Mouse (Mus musculus): ENCODE measurements around the gene Slc16a2. TPM values are rescaled to one million over a fixed set of nuclear protein-coding genes. Genes with fewer than 3 reads are reported as not detected.
A peak's percentile ranks its signal among the peaks of the same experiment; 100 is the strongest.

The Slc16a2 gene
- polyA plus RNA-seq (2015; fragmentation: Nextera tagmentation; extraction: Ambion mirVana), result 10.7 and 13.2 TPM in 2 replicates

DNA sequence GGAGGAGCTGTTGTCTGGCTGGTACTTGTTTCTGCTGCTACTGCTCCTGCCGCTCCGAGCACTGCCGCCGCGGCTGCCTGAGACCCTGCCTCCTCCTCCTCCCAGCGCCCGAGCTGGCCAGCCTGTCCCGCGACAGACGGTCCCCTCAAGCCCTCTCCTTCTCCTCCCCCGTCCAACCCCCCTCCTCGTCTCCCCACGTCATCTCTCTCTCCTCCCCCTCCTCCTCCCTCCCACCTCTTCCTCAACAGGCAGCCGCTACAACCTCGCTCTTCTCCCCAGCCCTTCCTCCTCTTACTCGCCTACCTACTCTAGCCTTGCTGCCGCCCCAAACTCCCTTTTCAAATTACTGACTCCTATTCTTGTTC is at the start of gene Slc16a2:
Gene Slc16a2 (minus strand): TSS at position 152 of the 365 bp plus-strand sequence.
- Histone ChIP-seq H3K27me3 (peaks cover 83% of the 10 kb centered on the region), H3K27ac (peak within 1 kb of the TSS; percentile 85), H3K36me3 (no peaks in the 10 kb centered on the region), H3K9ac (peak within 1 kb of the TSS; percentile 49), H3K4me3 (replicated peaks) (peak within 1 kb of the TSS; percentile 56), H3K9me3 (replicated peaks) (no peaks in the 10 kb centered on the region), H3K4me1 (0 out of 2 replicates have a peak, but pooled peaks cover 3% of the 10 kb centered on the region), H3K4me2 (peak within 1 kb of the TSS; percentile 89)
- ATAC-seq (replicated peaks; ENCODE audit: low FRiP score), result peak; percentile 90
- 7% methylated on average over 17 of the region's 17 CpGs for WGBS

DNA sequence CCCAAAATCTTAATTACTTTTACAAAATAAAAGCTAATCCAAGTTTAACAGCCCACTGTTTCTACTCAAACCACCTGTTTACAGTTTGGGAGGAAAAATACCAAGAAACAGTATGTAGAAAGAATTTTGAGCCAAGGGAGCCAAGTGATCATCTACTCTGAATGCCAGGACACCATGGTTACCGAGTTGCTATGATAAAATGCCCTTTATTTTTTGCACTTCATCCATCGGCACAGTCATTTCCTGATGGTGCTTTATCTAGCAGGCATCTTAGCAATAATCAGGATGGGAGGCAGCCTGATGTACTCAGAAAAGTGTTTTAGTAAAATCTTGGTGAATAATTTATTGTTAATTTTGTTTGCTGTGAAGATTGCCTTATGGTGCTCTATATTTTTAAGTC is 41.7 kb upstream of the Slc16a2 start:
- no peak for ATAC-seq (replicated peaks; ENCODE audit: low FRiP score)
- H3K27ac ChIP-seq, result no peak overlapping the region
- WGBS, result 58% methylated on average over 2 of the region's 2 CpGs
- no peak overlapping the region for H3K4me2 ChIP-seq
- H3K27me3 ChIP-seq, result peaks cover 36% of the 10 kb centered on the region
- H3K9ac ChIP-seq, result no peak overlapping the region
- H3K9me3 ChIP-seq (replicated peaks), result no peaks in the 10 kb centered on the region
- H3K36me3 ChIP-seq, result no peaks in the 10 kb centered on the region
- H3K4me1 ChIP-seq, result no peaks in the 10 kb centered on the region
- H3K4me3 ChIP-seq (replicated peaks), result no peak overlapping the region

DNA sequence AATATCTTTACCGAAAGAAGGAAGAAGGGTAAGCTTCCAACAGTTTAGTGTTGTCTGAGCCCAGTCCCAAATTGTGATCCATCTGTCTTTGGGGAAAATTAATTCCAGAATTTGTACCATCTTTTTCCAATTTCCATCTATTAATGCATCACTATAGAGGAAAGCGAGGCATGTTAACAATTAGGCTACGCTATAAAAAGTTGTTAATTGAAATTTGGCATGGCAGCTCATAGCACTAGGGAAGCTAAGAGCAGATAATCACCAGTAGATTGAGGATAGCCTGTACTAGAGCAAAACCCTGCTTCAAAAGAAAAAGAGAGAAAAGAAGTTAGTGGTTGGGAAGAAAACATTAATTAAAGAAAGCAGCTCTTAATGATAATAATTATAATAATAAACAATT is 41.1 kb upstream of the Slc16a2 start:
- Histone ChIP-seq H3K4me1 (no peaks in the 10 kb centered on the region), H3K4me2 (no peak overlapping the region), H3K36me3 (no peaks in the 10 kb centered on the region), H3K27ac (no peak overlapping the region), H3K9ac (no peak overlapping the region), H3K9me3 (replicated peaks) (no peaks in the 10 kb centered on the region), H3K27me3 (peaks cover 36% of the 10 kb centered on the region), H3K4me3 (replicated peaks) (no peak overlapping the region)
- 94% methylated on average over 3 of the region's 3 CpGs for WGBS
- no peak for ATAC-seq (replicated peaks; ENCODE audit: low FRiP score)

DNA sequence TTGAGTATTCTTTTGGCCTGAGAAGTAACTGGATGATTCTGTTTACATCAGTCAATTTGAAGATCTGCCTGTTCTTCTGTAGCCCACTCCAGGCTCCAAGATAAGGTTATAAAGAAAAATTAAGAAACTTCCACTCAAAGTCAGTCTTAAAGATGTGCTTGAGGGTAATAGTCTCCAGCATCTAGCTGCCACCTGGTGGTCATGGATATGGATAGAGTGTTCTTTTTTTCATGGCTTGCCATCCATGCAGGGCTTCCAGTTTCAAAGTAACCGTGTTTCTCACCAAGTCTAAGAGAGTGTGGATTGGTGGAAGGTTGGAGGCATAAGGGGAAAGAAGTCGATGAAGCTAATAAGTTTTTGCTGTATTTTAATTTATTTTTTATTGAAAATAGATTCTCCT is 23.5 kb upstream of the Slc16a2 start:
- Histone ChIP-seq H3K9me3 (replicated peaks) (no peaks in the 10 kb centered on the region), H3K4me1 (no peaks in the 10 kb centered on the region), H3K36me3 (no peaks in the 10 kb centered on the region), H3K27ac (no peak overlapping the region), H3K27me3 (peaks cover 53% of the 10 kb centered on the region), H3K4me2 (no peak overlapping the region), H3K9ac (no peak overlapping the region), H3K4me3 (replicated peaks) (no peak overlapping the region)
- ATAC-seq (replicated peaks; ENCODE audit: low FRiP score), result no peak
- 48% methylated on average over 2 of the region's 2 CpGs for WGBS

DNA sequence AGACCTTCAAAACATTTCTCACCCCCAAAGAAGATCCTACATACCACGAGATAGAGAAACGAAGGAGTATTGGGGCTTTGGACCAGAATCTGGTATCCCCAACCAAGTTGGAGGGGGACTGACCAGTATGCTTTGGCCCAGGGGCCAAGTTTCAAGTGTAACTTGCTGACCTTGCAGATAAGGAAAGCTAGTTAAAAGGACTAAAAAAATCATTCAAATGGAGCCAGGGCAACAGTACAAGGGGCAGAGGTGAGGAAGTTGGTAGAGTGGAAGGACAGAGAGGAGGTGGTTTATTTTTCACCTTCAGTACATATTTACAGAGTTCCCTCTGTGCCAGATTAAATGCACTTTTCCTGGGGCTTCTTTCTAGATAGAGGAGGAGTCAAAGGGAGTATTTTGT is 7.1 kb upstream of the Slc16a2 start:
- Histone ChIP-seq H3K4me2 (no peak overlapping the region), H3K27ac (no peak overlapping the region), H3K9me3 (replicated peaks) (no peaks in the 10 kb centered on the region), H3K4me1 (no peaks in the 10 kb centered on the region), H3K36me3 (no peaks in the 10 kb centered on the region), H3K27me3 (peaks cover 48% of the 10 kb centered on the region), H3K9ac (no peak overlapping the region), H3K4me3 (replicated peaks) (no peak overlapping the region)
- whole genome bisulfite sequencing, result 81% methylated on average over 2 of the region's 2 CpGs
- ATAC-seq (replicated peaks; ENCODE audit: low FRiP score), result no peak

DNA sequence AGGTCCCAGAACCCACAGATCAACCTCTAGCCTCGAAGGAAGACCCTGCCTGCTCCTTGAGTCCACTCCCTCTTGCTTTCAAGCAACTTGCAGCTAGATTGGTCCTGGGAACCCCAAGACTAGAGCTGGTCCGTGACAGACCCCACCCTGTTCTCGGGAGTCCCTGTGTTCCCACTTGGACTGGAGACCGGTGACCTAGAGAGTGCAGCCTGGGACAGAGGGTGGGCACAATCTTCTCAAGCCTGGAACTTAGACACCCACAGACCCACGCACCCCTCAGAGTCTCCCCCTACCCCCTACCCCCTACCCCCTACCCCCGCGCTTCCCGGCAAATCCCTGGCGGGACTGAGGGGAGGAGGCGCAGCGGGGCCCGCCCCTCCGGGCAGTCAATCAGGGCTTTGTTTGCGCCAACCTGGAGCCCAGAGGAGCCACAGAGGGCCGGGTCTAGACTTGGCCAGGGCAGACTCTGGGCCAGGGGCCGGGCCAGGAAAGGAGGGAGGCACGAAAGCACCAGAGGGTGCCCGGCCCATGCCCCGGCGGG is 558 bp upstream of the Slc16a2 start:
- H3K9me3 ChIP-seq (replicated peaks), result no peaks in the 10 kb centered on the region
- 11% methylated on average over 18 of the region's 20 CpGs for WGBS
- peak; percentile 70 for ATAC-seq (replicated peaks; ENCODE audit: low FRiP score)
- peak overlapping the region; percentile 49 for H3K9ac ChIP-seq
- H3K27ac ChIP-seq, result peak overlapping the region; percentile 85
- H3K36me3 ChIP-seq, result no peaks in the 10 kb centered on the region
- H3K4me2 ChIP-seq, result peak overlapping the region; percentile 89
- peaks cover 77% of the 10 kb centered on the region for H3K27me3 ChIP-seq
- H3K4me3 ChIP-seq (replicated peaks), result peak overlapping the region; percentile 56
- 0 out of 2 replicates have a peak, but pooled peaks cover 3% of the 10 kb centered on the region for H3K4me1 ChIP-seq

DNA sequence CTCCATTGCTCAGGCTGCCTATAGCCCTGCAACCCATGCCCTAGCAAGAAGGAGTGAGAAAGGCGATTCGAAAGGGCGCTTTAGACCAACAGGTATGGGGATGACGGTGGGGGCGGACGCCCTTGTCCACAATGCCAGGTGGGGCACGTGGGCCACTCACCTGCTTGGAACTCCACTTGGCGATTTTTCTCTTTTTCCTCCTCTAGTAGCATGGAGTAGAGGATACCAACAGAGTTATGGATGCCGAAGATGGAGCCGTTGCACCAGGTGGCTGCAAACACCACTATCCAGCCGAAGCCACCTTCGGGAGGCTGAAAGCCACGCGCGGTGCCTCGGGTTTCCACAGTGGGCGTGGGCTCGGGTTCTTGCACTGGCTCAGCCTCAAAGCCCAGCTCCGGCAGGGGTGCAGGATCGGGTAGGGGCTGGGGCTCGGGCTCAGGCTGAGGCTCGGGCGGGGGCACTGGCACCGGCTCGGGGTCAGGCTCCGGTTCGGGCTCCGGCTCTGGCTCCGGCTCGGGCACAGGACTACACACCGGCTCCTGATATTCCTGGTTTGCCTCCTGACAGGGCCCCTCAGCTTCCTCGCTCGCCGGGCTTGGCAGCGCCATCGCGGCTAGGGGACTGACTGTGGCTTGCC is 470 bp downstream of the Slc16a2 start:
- Histone ChIP-seq H3K4me1 (0 out of 2 replicates have a peak, but pooled peaks cover 3% of the 10 kb centered on the region), H3K27ac (peak overlapping the region; percentile 85), H3K9me3 (replicated peaks) (no peaks in the 10 kb centered on the region), H3K36me3 (no peaks in the 10 kb centered on the region), H3K9ac (peak overlapping the region; percentile 44), H3K4me3 (replicated peaks) (peak overlapping the region; percentile 56), H3K4me2 (peak overlapping the region; percentile 89), H3K27me3 (peaks cover 81% of the 10 kb centered on the region)
- 27% methylated on average over 37 of the region's 37 CpGs for WGBS
- ATAC-seq (replicated peaks; ENCODE audit: low FRiP score), result peak; percentile 59

DNA sequence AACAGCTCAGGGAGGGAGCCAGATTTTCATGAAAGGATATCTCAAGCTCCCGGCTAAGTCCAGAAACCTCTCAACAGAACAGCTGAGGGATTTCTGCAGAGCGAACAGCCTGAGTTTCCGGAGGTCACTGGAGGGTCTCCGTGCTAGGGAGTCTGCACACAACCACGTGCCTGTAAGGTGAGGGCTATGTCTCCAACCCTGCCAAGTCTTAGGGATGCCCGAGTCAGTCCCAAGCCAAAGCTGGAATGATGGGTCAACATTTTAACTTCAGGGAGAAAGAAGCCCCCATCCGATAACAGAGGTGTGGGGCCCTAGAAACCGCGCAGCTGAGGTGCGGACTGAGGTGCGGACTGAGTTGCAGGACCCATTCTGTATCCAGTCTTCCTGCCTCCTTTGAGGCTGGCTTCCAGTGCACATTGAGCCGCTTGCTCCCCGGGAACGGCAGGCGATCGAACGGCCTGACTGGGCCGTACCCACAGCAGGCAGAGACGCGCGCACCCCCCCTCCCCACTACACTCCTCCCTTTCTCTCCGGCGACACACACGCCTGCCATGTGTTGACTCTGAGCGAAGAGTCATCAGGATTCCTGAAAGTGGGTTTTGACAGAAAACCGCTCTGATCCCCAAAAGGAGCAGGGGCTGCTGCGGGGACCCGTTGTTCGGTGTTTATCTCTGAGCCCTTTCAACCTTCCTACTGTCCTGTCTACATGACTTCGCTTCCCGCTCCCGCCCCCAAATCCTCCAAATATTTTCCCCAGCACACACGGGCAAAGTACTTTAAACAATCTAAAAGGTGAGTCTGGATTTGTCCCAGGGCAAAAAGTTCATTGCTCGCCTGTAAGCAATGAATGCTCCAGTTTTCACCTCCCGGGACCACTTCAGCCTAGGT is 1.2 kb downstream of the Slc16a2 start:
- WGBS, result 36% methylated on average over 35 of the region's 35 CpGs
- no peak for ATAC-seq (replicated peaks; ENCODE audit: low FRiP score)
- Histone ChIP-seq H3K9ac (peak overlapping the region; percentile 44; the same call in 1 of the 2 replicates), H3K4me2 (peak overlapping the region; percentile 89), H3K36me3 (no peaks in the 10 kb centered on the region), H3K27ac (no peak overlapping the region), H3K4me1 (0 out of 2 replicates have a peak, but pooled peaks cover 3% of the 10 kb centered on the region), H3K4me3 (replicated peaks) (peak overlapping the region; percentile 56), H3K27me3 (peaks cover 82% of the 10 kb centered on the region), H3K9me3 (replicated peaks) (no peaks in the 10 kb centered on the region)

DNA sequence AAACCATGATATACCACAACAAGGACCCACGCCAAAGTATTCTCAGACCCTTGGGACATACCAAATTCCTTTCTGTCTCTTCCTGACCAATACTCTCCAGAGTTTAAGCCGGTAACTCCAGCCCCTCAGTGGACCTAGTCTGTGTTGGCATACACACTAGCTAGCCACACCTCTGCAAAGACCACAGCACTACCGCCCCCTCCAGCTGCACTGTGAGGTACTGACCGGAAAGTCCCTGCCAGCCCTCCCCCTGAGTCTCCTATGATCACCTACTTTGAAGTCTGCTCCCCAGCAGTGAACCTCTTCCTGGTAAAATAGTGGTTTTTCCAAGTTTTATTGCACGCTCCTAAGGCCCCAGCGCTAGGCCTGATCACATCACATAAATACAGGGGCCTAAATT is 2.5 kb downstream of the Slc16a2 start:
- Histone ChIP-seq H3K36me3 (no peaks in the 10 kb centered on the region), H3K4me1 (0 out of 2 replicates have a peak, but pooled peaks cover 3% of the 10 kb centered on the region), H3K9me3 (replicated peaks) (no peaks in the 10 kb centered on the region), H3K4me2 (peak overlapping the region; percentile 89), H3K9ac (no peak overlapping the region), H3K4me3 (replicated peaks) (no peak overlapping the region), H3K27me3 (peaks cover 75% of the 10 kb centered on the region), H3K27ac (no peak overlapping the region)
- 60% methylated on average over 6 of the region's 6 CpGs for WGBS
- ATAC-seq (replicated peaks; ENCODE audit: low FRiP score), result no peak

DNA sequence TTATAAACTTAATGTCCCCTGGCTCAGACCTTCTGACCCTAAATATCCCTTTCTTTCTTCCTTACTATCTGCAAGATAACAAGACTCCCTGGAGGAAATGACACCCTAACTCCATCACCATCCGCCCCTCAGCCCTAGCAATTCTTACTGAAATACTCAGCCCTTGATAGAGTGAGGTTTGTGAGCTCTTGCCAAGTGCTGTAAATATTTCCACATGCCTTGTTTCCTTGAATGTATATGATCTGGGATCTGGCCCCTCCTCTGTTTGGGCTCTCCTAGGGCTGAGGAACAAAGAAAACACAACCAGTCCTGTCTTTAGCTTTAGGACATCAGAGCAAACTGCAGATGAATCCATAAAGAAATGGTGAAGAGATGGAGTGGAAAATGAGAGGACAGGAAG is 9.1 kb downstream of the Slc16a2 start:
- peaks cover 72% of the 10 kb centered on the region for H3K27me3 ChIP-seq
- WGBS, result 71% methylated on average over 1 of the region's 1 CpGs
- H3K27ac ChIP-seq, result peak overlapping the region; percentile 22; the same call in 1 of the 2 replicates
- ATAC-seq (replicated peaks; ENCODE audit: low FRiP score), result no peak
- H3K36me3 ChIP-seq, result no peaks in the 10 kb centered on the region
- H3K4me1 ChIP-seq, result no peaks in the 10 kb centered on the region
- H3K4me3 ChIP-seq (replicated peaks), result no peak overlapping the region
- no peaks in the 10 kb centered on the region for H3K9me3 ChIP-seq (replicated peaks)
- H3K4me2 ChIP-seq, result no peak overlapping the region
- no peak overlapping the region for H3K9ac ChIP-seq

DNA sequence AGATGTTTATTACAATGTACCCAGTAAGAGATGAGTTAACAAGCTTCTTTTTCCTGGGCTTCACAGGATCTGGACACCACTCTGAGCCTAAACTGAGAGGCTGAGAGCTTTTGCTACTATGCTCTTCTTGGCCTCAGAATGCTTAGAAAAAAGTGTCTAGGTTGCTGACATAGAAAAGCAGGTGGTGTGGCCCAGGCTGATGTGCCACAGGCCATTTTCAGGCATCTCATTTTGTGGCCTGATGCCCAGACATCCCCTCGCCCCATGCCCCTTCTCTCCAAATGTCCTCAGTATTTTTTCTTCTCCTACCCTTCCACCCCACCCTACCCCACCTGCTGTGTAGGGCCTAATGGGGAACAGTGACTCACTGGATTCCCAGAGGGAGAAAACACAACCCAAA is 11.3 kb downstream of the Slc16a2 start:
- H3K9ac ChIP-seq, result no peak overlapping the region
- no peak overlapping the region for H3K27ac ChIP-seq
- ATAC-seq (replicated peaks; ENCODE audit: low FRiP score), result no peak
- 79% methylated on average over 1 of the region's 1 CpGs for WGBS
- peaks cover 75% of the 10 kb centered on the region for H3K27me3 ChIP-seq
- H3K4me1 ChIP-seq, result no peaks in the 10 kb centered on the region
- no peaks in the 10 kb centered on the region for H3K9me3 ChIP-seq (replicated peaks)
- H3K4me3 ChIP-seq (replicated peaks), result no peak overlapping the region
- no peak overlapping the region for H3K4me2 ChIP-seq
- H3K36me3 ChIP-seq, result no peaks in the 10 kb centered on the region

DNA sequence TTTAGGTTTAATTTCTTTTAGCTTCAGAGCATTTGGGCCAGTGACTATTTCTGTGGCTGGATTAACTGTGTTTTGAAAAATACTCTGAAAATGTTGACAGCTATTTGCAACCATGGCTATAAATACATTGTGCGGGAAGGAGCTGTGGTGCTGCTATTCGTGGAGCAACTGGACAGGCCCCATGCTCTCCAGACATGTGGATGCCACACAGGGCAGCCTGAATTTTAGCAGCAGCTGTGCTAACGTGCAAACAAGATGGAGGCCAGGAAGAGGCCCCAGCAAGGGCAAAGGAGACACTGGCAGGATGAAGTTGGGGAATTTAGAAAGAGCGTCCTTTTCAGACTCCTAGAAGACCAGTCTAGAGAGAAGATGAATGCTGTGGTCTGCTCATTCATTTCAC is 15.4 kb downstream of the Slc16a2 start:
- Histone ChIP-seq H3K27me3 (peaks cover 79% of the 10 kb centered on the region), H3K4me1 (no peaks in the 10 kb centered on the region), H3K9ac (no peak overlapping the region), H3K36me3 (no peaks in the 10 kb centered on the region), H3K4me2 (no peak overlapping the region), H3K27ac (no peak overlapping the region), H3K4me3 (replicated peaks) (no peak overlapping the region), H3K9me3 (replicated peaks) (no peaks in the 10 kb centered on the region)
- WGBS, result 71% methylated on average over 4 of the region's 4 CpGs
- no peak for ATAC-seq (replicated peaks; ENCODE audit: low FRiP score)

Measured in kidney, embryonic 15.5 days (tissue).